Mouse (Mus musculus) cerebellum, adult 18-20 months (tissue): Measurements from ENCODE around the gene Spag7.

Experiments used
- DNase-seq, 2 experiments: peaks; one replicate each; pipeline ENCODE4 v3.0.0; 2021

Spag7 gene

DNA sequence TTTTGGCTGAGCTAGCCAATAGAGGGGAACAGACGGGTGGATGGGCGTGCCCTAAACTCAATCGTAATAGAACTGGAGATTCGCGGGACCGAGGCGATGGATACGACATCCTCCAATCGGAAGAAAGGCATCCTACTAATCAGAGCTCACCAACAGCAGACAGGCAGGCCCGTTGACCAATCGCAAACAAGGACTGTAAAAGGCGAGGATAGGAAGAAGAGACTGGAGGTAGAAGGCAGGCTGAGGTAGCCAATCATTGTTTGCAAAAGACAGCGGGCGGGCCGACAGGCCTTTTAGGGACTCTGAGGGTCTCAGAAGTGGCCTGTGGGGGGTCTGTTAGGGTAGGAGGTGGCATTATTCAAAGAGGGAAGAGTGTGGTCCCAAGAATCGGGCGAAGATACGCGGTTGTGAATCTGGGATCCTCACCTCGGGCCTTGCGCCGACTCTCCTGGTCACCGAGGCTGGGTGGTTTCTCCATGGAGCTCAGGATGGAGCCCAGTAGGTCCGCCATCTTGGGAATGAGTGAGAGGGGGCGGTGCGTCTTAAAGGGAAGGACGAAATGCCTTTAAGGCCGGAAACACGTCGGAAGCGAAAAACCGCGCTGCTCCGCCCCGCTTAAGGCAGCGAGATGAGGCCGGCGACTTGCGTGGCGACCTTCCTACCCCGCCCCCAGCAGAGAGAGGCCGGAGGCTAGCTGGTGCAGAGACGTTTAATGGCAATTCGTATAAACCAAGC is at the start of gene Spag7:
TSS of gene Spag7 (minus strand) at position 646 of the 735 bp plus-strand sequence.
- DNase-seq = peak; percentile 94 to 100

GRCm38 (mm10) chr11:70718481-70718880 is 49.3 kb upstream of the Spag7 start:
- no peak for DNase-seq

GRCm38 (mm10) chr11:70715832-70716231 is 46.6 kb upstream of the Spag7 start:
- DNase-seq = no peak

- DNase-seq = no peak
Observed at GRCm38 (mm10) chr11:70713222-70713621, 44.0 kb upstream of the Spag7 start.

GRCm38 (mm10) chr11:70711026-70711425 is 41.8 kb upstream of the Spag7 start:
- no peak for DNase-seq

- DNase-seq = no peak
Observed at GRCm38 (mm10) chr11:70706127-70706526, 36.9 kb upstream of the Spag7 start.

GRCm38 (mm10) chr11:70702781-70703180 is 33.6 kb upstream of the Spag7 start:
- no peak for DNase-seq

GRCm38 (mm10) chr11:70701984-70702733 is 32.9 kb upstream of the Spag7 start:
- no peak for DNase-seq

GRCm38 (mm10) chr11:70701221-70701955 is 32.2 kb upstream of the Spag7 start:
- no peak for DNase-seq

- DNase-seq = peak; percentile 55 to 72
Observed at GRCm38 (mm10) chr11:70700613-70701012, 31.4 kb upstream of the Spag7 start.

GRCm38 (mm10) chr11:70699722-70700556 is 30.7 kb upstream of the Spag7 start, which contains the start of the genes Inca1 and Kif1c:
Inca1 (minus strand) TSS chr11:70700155.
Kif1c (plus strand) TSS chr11:70700548.
- peak; percentile 94 to 99 for DNase-seq

DNA sequence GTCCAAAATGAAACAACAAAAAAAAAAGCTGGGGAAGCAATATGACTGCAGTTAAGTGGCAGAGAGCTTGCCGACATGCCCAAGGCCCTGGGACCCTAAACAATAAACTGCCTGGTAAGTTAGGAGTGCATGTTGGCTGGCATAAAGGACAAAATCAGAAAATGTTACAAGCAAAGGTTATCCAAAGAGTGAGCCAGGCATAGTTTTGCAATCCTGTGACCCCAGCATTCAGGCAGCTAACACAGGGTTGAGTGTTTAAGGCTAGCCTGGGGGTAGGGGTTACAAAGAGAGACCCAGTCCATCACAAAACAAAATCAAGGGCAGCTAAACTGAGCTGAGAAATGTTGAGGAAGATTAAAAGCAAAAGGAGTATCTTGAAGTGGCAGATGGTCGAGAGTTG is 29.8 kb upstream of the Spag7 start:
- no peak for DNase-seq

DNA sequence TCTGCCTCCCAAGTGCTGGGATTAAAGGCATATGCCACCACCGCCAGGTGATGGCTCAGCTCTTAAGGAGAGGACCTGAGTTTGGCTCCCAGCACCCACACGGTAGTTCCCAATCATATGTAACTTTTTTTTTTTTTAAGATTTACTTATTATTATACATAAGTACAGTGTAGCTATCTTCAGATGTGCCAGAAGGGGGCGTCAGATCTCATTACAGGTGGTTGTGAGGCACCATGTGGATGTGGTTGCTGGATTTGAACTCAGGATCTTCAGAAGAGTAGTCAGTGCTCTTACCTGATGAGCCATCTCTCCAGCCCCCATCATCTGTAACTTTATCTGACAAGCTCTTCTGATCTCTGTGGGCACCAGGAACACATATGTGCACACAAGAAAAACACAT is 28.2 kb upstream of the Spag7 start:
- no peak for DNase-seq

GRCm38 (mm10) chr11:70693504-70693903 is 24.3 kb upstream of the Spag7 start:
- no peak for DNase-seq

DNA sequence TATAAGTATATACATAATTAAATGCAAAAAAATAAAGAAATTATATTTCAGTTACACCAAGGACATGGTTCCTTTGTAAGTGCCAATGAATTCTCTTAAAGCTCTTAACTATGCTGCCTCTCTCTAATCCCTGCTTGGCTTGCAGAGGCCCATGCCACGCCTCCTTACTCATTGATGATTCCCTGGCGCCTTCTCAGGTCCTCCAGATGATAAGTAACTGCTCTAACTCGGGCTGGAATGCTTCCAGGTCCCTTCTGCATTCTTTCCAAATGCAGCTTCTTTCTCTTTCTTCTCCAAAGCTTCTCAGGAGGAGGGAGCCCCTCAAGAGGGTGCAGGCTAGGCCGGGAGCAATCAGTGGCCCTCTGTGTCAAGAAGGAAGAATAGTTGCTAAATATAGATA is 20.4 kb upstream of the Spag7 start:
- no peak for DNase-seq

DNA sequence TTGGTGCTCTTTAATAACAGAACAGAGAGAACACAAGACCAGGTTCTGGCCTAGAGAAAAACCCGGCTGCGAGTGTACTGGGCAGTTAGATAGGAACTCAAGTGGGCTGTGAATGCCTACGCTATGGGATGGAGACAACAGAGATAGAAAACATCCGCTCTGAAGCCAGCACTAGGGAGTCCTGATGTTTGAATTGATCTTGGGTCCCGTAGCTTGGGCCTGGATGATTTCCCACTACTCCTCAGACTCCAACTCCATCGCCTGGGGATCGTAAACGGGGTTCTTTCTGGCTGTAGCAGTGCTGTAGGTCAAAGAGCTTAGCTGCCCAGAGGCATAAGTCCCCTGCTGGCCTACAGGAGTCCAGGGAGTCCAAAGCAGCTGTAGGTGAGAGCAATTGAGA is 19.2 kb upstream of the Spag7 start:
- DNase-seq = no peak

DNA sequence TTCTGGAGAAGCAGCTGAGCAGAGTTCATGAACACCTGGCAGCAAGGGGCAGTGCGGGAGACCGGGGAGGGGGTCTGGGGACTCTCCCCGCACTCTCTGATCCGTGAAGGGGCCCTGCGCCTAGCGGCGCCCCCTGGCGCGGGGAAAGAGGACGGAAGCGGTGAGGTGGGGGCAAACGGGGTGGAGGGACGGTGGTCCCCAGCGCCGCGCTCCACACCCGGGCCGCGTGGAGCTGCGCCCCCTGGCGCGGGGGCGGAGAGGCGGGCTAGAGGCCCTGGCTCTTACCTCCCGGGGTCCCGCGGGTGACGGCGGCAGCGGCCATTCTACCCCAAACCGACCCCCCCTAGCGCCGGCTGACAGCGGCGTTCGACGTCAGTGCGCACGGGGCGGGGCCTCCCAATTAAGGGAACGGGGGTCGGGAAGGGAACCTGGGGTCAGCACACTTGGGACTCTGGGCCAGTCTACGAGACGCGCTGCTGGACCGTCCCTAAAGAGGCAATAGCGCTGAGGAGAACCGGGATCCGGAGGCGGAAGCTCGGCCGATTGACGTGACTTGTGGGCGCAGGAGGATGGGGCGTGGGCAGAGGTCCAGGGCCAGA is 18.5 kb upstream of the Spag7 start, which contains the start of gene Camta2:
TSS of gene Camta2 (minus strand) at position 505 of the 599 bp plus-strand sequence.
- peak; percentile 90 to 91 for DNase-seq

DNA sequence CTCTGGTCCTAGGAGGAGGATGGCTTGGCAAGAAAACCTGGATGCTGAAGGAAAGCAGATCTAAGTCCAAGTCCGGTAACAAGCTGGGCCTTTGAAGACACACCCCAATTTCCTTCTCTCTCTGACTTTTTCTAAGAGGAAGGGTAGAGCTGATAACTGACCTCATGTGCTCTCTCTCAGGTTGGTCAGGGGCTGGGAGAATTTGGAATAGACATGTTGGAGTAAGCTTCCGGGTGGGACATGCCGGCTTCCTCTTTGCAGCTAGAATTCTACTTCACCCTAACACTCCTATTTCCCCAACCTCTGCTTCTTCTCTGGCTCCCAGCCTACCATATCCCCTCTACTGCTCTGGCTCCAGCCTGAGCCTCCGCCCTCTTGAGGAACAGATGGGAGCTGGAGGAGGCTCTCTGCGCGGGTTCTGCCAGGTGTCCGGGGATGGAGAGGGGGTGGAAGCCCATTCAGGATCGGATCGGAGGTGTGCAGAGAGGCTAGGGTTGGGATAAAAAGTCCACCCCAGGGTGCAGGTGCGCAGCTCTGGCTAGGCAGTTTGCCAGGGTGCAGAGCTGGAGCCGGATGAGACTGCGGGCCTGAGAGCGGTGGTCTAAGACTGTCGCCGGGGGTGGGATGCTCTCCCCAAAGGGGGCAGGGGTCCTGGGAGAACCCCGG is 17.8 kb upstream of the Spag7 start:
- peak; percentile 71 to 78 for DNase-seq

GRCm38 (mm10) chr11:70683640-70684039 is 14.4 kb upstream of the Spag7 start:
- DNase-seq = no peak

DNA sequence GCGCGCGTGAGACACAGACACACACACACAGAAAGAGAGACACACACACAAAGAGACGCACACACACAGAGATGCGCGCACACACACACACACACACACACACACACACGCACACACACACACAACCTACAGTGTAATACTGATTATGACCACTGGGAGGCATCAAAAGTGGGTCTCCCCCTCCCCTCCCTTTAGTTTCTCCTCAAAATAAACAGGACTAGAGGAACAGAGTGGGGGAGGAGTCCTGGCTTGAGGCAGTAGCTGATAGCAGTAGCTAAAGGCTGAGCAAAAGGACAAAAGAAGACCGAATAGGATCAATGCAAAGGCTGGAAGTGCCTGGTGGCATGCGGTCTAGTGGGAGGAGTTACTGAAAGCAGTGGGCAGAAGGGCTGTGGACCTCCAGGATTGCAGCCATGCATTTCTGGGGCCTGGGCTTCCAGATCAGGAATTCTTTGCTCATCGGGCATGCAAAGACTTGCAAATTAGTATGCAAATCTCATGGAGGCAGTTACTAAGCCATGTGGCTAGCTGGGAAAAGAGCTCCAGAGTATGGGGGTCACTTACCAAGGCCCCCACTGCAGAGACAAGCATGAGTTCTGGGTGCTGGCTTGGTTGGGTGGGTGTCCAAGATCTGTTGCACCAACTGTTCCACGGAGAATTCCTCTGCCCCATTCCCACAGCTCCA is 12.8 kb upstream of the Spag7 start:
- DNase-seq = no peak

DNA sequence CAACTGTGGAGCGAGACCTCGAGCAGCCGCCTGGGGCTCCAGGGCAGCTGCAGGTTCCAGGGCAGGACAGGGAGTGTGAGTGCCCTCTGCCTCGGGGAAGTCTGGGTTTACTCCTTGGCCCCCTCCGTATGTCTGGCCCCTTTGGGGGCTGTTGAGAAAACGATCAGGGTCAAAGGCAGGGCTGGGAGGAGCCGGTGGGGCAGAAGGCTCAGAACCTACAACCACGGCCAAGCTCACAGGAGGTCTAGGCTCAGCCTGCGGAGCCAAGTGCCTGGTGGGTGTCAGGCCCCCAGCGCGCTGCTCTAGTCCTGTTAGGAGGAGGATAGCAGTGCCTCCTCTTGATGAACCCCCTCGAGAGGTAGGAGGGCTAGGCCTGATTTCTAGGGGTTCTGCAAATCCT is 12.0 kb upstream of the Spag7 start:
- no peak for DNase-seq
